Mouse (Mus musculus) neutrophil, adult 5-6 weeks (primary cell): Measurements from ENCODE around the gene Nr1d1. TPM values are rescaled to one million over a fixed set of nuclear protein-coding genes. Genes with fewer than 3 reads are reported as not detected.

ENCODE experiments used
- ATAC-seq: fragments of 151-379, 151-347 bp; 2 replicates; pipeline ENCODE4 v1.8.0; 2017; ENCODE audit warnings: mild to moderate bottlenecking, moderate TSS enrichment; ENCODE audit not compliant: insufficient number of reproducible peaks, poor library complexity, low FRiP score, severe bottlenecking; ENCODE audit errors: extremely low read depth
- total RNA-seq: library from RNA; stranded (forward); fragments of 200-1000 nt; gene quantifications from 2 replicates; pipeline ENCODE4 v1.2.3, GENCODE M21; 2017

Nr1d1 gene
- 0.47 and 1.8 TPM in 2 replicates for total RNA-seq

GRCm38 (mm10) chr11:98774582-98775347 is at the start of gene Nr1d1:
TSS of gene Nr1d1 (minus strand) at chr11:98775333.
- no peak for ATAC-seq

GRCm38 (mm10) chr11:98820968-98821367 is 45.8 kb upstream of the Nr1d1 start:
- ATAC-seq = no peak

DNA sequence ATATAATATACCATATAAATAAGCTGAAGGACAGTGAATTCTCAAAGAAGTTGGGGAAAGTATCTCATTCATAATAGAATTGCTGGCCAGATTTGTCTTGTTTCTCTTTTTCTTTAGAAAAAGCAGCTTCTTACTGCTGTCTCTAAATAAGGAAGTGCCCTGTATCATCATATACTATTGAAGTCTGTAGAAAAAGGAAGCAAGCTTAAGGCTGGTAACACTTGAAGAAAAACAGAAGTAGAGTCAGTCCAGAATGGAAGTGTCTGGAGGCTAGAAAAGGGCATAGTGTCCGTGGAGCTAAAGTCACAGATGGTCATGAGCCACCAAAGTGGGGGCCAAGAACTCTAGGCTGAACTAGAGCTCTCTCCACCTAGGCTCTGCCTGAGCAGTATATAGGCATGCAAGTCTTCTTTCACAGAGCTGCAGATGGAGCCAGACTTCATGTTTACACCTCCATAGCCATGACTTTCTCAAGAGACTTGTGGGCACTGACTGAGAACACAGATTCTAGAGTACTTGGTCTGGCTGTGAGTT is 41.6 kb upstream of the Nr1d1 start:
- ATAC-seq = peak; percentile 84

- ATAC-seq = no peak
These were observed 35.6 kb upstream of the Nr1d1 start for GRCm38 (mm10) chr11:98810686-98811085.

DNA sequence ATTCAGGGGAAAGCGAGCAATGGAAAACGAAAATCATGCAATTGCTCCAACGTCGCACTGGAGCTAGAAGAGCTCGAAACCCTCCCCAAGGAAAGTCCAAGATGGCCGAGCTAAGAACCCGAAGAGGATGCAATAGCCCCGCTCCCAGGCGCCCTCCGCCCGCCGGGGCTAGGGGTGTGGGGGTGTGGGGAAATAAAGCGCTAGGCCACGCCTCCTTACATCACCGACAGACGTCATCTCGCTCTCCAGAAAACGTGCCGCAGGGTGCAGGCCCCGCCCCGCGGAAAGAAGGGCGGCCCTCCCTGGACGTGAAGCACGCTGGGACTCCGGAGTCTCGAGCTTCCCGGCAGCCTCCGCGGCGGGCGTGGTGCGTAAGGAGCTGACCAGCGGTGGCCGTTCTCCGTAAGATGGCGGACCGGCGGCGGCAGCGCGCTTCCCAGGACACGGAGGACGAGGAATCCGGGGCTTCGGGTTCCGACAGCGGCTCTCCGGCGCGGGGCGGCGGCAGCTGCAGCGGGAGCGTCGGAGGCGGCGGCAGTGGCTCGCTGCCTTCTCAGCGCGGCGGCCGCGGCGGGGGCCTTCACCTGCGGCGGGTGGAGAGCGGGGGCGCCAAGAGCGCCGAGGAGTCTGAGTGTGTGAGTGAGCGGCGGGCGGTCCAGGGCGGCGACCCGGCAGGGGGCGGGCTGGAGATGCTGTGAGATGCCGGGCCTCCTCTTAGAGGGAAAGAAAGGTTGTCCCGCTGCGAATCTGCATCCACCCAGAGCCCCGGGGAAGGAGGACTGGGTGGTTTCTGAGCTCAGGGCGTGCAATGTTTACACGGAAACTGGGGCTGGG is 34.5 kb upstream of the Nr1d1 start:
- ATAC-seq = peak; percentile 97

GRCm38 (mm10) chr11:98808417-98808816 is 33.3 kb upstream of the Nr1d1 start:
- no peak for ATAC-seq

DNA sequence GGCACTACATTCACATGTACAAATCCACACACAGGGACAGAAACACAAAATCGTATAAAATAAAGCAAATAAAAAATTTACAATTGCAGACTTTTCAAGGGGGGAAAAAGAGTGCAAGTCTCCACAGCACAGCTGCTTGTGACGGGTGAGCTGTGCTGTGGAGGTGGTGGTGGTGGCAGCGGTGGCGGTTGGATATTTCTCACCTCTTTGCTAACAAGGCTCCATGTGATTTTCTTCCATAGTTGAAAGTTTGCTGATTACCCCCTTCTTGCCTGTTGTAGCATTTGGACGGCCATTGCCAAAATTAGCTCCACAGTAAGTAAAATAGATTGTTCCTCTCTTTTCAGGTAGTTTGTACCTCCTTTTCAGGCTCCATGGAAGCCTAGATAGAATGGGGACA is 29.5 kb upstream of the Nr1d1 start, which contains the start of gene Casc3:
Gene Casc3 (plus strand): TSS at position 301 of the 400 bp plus-strand sequence.
- no peak for ATAC-seq

GRCm38 (mm10) chr11:98797909-98798308 is 22.8 kb upstream of the Nr1d1 start:
- no peak for ATAC-seq

- ATAC-seq = no peak
These were observed 22.2 kb upstream of the Nr1d1 start for GRCm38 (mm10) chr11:98797306-98797705.

GRCm38 (mm10) chr11:98796515-98797216 is 21.5 kb upstream of the Nr1d1 start:
- peak; percentile 22; the same call in 1 of the 2 replicates for ATAC-seq

GRCm38 (mm10) chr11:98795714-98796514 is 20.8 kb upstream of the Nr1d1 start:
- no peak for ATAC-seq

- ATAC-seq = peak; percentile 53
These were observed 20.0 kb upstream of the Nr1d1 start, which contains the start of gene Msl1 for GRCm38 (mm10) chr11:98795015-98795713. TSS of gene Msl1 (plus strand) at chr11:98795516.

DNA sequence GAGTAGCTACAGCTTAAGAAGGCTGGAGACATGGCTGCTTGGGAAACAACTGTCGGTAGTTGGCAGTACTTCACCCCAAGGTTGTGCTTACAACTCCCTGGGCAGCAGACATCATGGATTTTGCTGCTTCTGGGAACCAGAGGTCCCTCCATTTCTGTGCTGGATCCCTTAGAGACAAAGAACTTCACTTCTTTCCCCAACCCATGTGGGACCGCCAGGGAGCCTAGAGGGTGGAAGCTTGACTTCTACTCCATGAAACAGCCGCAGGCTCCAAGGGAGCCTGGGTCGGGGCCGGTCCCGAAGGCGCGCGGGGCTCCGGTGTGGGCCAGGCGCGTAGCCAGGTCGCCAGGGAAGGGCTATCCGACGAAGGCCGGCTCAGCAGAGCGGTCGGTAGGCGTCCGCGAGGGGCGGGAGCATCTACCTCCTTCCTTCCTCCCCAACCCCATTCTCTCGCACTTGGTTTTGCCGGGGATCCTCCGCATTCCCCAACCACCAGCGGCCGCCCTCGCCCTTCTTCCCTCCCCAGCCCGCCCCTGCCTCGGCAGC is 19.4 kb upstream of the Nr1d1 start:
- ATAC-seq = peak; percentile 30; the same call in 1 of the 2 replicates

DNA sequence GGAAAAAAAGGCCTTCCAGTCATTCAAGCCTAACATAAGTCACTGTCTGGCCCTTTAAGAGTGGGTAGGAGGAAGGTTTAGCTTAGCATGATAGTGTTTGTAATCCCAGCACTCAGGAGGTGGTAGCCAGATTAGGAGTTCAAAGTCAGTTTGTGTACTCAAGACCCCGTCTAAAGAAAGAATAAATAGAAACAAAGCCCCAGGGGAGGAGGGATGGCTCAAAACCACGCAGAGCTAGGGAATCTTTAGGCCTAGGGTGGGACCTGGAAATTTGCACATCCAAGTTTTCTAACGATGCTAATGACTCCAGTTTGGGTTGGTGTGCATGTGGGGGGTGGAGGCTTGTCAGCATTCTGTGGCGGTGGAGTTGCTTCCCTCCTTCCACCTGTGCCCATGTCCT is 16.9 kb upstream of the Nr1d1 start:
- ATAC-seq = no peak

DNA sequence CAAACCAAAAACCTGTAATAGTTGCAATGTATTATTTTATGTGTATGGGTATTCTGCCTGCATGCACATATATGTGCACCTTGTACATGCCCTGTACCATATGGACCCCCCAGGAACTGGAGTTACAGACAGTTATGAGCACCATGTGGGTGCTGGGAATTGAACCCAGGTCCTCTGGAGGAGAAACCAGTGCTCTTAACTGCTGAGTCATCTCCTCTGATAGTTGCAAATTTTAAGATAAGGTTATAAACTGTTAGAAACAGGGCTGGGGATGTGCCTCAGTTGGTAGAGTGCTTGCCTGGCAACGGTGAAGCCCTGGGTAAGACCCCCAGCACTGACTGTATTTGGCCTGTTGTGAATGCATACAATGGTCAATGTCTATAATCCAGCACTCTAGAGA is 16.3 kb upstream of the Nr1d1 start:
- ATAC-seq = no peak

- no peak for ATAC-seq
These were observed 15.6 kb upstream of the Nr1d1 start for GRCm38 (mm10) chr11:98790631-98791205.

DNA sequence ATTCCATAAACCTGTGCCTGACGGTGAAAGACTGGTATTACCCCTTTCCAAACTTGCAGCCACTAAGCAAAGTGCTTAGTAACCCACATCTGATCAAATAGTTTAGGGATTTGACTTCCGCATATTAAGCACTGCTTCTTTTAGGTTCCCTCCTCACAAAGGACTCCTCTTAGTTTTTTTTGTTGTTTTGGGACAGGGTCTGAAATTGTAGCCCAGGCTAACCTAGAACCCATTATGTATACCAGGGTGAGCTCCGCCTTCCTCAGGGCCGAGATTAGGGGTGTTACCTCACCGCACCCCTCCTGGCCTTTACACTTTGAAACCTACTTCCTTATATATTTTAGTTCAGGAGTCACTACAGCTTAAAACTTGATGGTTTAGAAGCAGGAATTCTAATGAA is 14.7 kb upstream of the Nr1d1 start:
- ATAC-seq = no peak
